ENCODE assay signal across 13 mouse cellular contexts in genomic region chr17:84384661-84385060, GRCm38 (mm10).
DNase-seq lines count a peak whose midpoint lies in the region; ATAC-seq and TF ChIP-seq lines count a peak whose summit lies in the region.
"Had no signal": no experiment of that assay in that cellular context is flagged by ENCODE, and none has a peak within 500 bp of the region (broad histone marks: within the 10 kb centered on the region; RNA-seq: fewer than 3 reads in every experiment).

No protein-coding gene starts in this region.

- H3K4me2 ChIP-seq in liver, embryonic 12.5 days: no peak overlapping the region
- H3K4me2 ChIP-seq: hindbrain, embryonic 15.5 days; neural tube, embryonic 13.5 days had no signal

- peaks cover 5% of the 10 kb centered on the region for H3K36me3 ChIP-seq in liver, adult 2 months (ENCODE audit: control insufficient read depth, insufficient read depth, low read length)
- peaks cover 71% of the 10 kb centered on the region for H3K36me3 ChIP-seq in liver, embryonic 12.5 days
- peaks cover 0 to 16% of the 10 kb centered on the region in 2 experiments; a peak in 2 of 4 replicates for H3K36me3 ChIP-seq in MEL (ENCODE audit: control insufficient read depth in 1 of 2, insufficient read depth in 2 of 2, low read length in 2 of 2)

- H3K79me2 ChIP-seq in liver, adult 2 months (ENCODE audit: control insufficient read depth, insufficient read depth, low read length): no peaks in the 10 kb centered on the region; the same call in 1 of the 2 replicates
- H3K79me2 ChIP-seq in MEL (ENCODE audit: control insufficient read depth, insufficient read depth, low read length, poor library complexity): no peaks in the 10 kb centered on the region

- ATAC-seq in liver, embryonic 12.5 days: no peak

- no peak overlapping the region for H3K27ac ChIP-seq in liver, adult 2 months (replicated peaks; ENCODE audit: insufficient read depth, low read depth, low read length)
- H3K27ac ChIP-seq in liver, embryonic 12.5 days: no peak overlapping the region
- H3K27ac ChIP-seq in MEL (ENCODE audit: control insufficient read depth, low read depth, low read length): no peak overlapping the region
- H3K27ac ChIP-seq: hindbrain, embryonic 15.5 days; macrophage; neural tube, embryonic 13.5 days had no signal

- DNase-seq in cerebellum, postnatal 14 days: peak; percentile 26 to 70
- no peak for DNase-seq in cerebellum, adult 8-10 months
- DNase-seq in liver, adult 2 months (ENCODE audit: extremely low read depth, low read depth, low spot score): no peak
- peak; percentile 25 for DNase-seq in MEL (ENCODE audit: low read depth, low spot score)
- peak; percentile 70 for DNase-seq in naive thymus-derived CD4-positive, alpha-beta T cell, adult 2 months (ENCODE audit: low read depth)
- no peak for DNase-seq in frontal cortex, postnatal 10 days (ENCODE audit: low spot score in 2 of 2)
- DNase-seq in urinary bladder, postnatal 25 days (ENCODE audit: low spot score): no peak
- DNase-seq: gastrocnemius, postnatal 14 days; layer of hippocampus, postnatal 36 days had no signal

- TF ChIP-seq EP300 in MEL (IDR thresholded peaks at IDR 0.05; ENCODE audit: low read depth in 1 of 2, low read length in 2 of 2): no peak

- H3K27me3 ChIP-seq in liver, adult 2 months (ENCODE audit: control insufficient read depth, insufficient read depth, low read length): no peaks in the 10 kb centered on the region
- no peaks in the 10 kb centered on the region for H3K27me3 ChIP-seq in liver, embryonic 12.5 days (replicated peaks)
- H3K27me3 ChIP-seq in MEL (ENCODE audit: control insufficient read depth in 1 of 2, insufficient read depth in 2 of 2, low read length in 2 of 2): no peaks in the 10 kb centered on the region
- H3K27me3 ChIP-seq: hindbrain, embryonic 15.5 days; neural tube, embryonic 13.5 days had no signal

- H3K9me3 ChIP-seq in liver, embryonic 12.5 days (replicated peaks): no peaks in the 10 kb centered on the region
- H3K9me3 ChIP-seq in MEL (replicated peaks; ENCODE audit: insufficient read depth, low read length): no peaks in the 10 kb centered on the region
- H3K9me3 ChIP-seq: hindbrain, embryonic 15.5 days; neural tube, embryonic 13.5 days had no signal

- no peak for TF ChIP-seq POLR2A in liver, adult 2 months (IDR thresholded peaks at IDR 0.05; ENCODE audit: extremely low read depth, insufficient read depth, low read length)
- no peak for TF ChIP-seq POLR2A in MEL (IDR thresholded peaks at IDR 0.05; ENCODE audit: control insufficient read depth in 1 of 2, insufficient read depth in 1 of 2, low read depth in 1 of 2, low read length in 2 of 2, poor library complexity in 1 of 2)

- TF ChIP-seq CTCF in liver, adult 2 months (IDR thresholded peaks at IDR 0.05; ENCODE audit: low read depth, low read length): peak; percentile 25; the same call in 1 of the 2 replicates
- TF ChIP-seq CTCF in MEL (IDR thresholded peaks at IDR 0.05 in 2 of 3, conservative IDR thresholded peaks at IDR 0.05 in 1 of 3; ENCODE audit: control insufficient read depth in 1 of 3, insufficient read depth in 1 of 3, low read depth in 2 of 3, low read length in 3 of 3, poor library complexity in 1 of 3, severe bottlenecking in 1 of 3): peak in 2 of 3 experiments; percentile 46 to 50; a peak in 4 of 6 replicates

- H3K4me1 ChIP-seq in liver, adult 2 months (ENCODE audit: control insufficient read depth, insufficient read depth, low read length): peaks cover under 1% of the 10 kb centered on the region; the same call in 1 of the 2 replicates
- no peaks in the 10 kb centered on the region for H3K4me1 ChIP-seq in liver, embryonic 12.5 days
- H3K4me1 ChIP-seq in MEL (ENCODE audit: control insufficient read depth in 1 of 2, insufficient read depth in 2 of 2, low read length in 2 of 2): no peaks in the 10 kb centered on the region
- H3K4me1 ChIP-seq: hindbrain, embryonic 15.5 days; neural tube, embryonic 13.5 days had no signal

- TF ChIP-seq RAD21 in MEL (IDR thresholded peaks at IDR 0.05; ENCODE audit: low read depth, low read length): peak; percentile 30

- H3K4me3 ChIP-seq in liver, adult 2 months (ENCODE audit: insufficient read depth, low read depth, low read length): no peak overlapping the region
- no peak overlapping the region for H3K4me3 ChIP-seq in liver, embryonic 12.5 days
- H3K4me3 ChIP-seq in MEL (ENCODE audit: control insufficient read depth in 1 of 2, insufficient read depth in 1 of 2, low read depth in 2 of 2, low read length in 2 of 2): no peak overlapping the region
- H3K4me3 ChIP-seq: hindbrain, embryonic 15.5 days; neural tube, embryonic 13.5 days had no signal

- no peak overlapping the region for H3K9ac ChIP-seq in liver, adult 2 months (ENCODE audit: low read depth, low read length)
- no peak overlapping the region for H3K9ac ChIP-seq in liver, embryonic 12.5 days
- H3K9ac ChIP-seq in MEL (ENCODE audit: control insufficient read depth, low read depth, low read length, poor library complexity, severe bottlenecking): no peak overlapping the region
- H3K9ac ChIP-seq: hindbrain, embryonic 15.5 days; neural tube, embryonic 13.5 days had no signal

TF ChIP-seq in MEL, 35 proteins besides CTCF, POLR2A, EP300 and RAD21:
- no peak for TF ChIP-seq BHLHE40 (IDR thresholded peaks at IDR 0.05; ENCODE audit: borderline replicate concordance, low read depth, low read length)
- no peak for TF ChIP-seq USF1 (IDR thresholded peaks at IDR 0.05; ENCODE audit: low read depth, low read length)
- TF ChIP-seq MAX (IDR thresholded peaks at IDR 0.05; ENCODE audit: low read length): no peak
- TF ChIP-seq ZKSCAN1 (IDR thresholded peaks at IDR 0.05; ENCODE audit: low read depth, low read length): no peak
- TF ChIP-seq UBTF (IDR thresholded peaks at IDR 0.05; ENCODE audit: borderline replicate concordance, insufficient read depth, low read depth, low read length): no peak
- peak; percentile 36 for TF ChIP-seq SMC3 (IDR thresholded peaks at IDR 0.05; ENCODE audit: low read depth, low read length)
- no peak for TF ChIP-seq MAFK (IDR thresholded peaks at IDR 0.05; ENCODE audit: borderline replicate concordance, low read depth, low read length)

Comparison
In these comparisons a context has a peak if more than half of its experiments do, and no peak if none do; other contexts are left out.
1. DNase-seq: peak in cerebellum, postnatal 14 days (2 of 2), MEL (single experiment) and naive thymus-derived CD4-positive, alpha-beta T cell, adult 2 months (single experiment); none in cerebellum, adult 8-10 months (single experiment), liver, adult 2 months (single experiment), frontal cortex, postnatal 10 days (0 of 2) and urinary bladder, postnatal 25 days (single experiment).